Mouse (Mus musculus) lung, postnatal 36 days (tissue): ENCODE measurements around the gene Nemp1.
A peak's percentile ranks its signal among the peaks of the same experiment; 100 is the strongest.

Source experiments
- DNase-seq: peaks from one replicate; pipeline ENCODE4 v3.0.0; 2022; ENCODE audit warnings: mixed read lengths

Nemp1 gene

DNA sequence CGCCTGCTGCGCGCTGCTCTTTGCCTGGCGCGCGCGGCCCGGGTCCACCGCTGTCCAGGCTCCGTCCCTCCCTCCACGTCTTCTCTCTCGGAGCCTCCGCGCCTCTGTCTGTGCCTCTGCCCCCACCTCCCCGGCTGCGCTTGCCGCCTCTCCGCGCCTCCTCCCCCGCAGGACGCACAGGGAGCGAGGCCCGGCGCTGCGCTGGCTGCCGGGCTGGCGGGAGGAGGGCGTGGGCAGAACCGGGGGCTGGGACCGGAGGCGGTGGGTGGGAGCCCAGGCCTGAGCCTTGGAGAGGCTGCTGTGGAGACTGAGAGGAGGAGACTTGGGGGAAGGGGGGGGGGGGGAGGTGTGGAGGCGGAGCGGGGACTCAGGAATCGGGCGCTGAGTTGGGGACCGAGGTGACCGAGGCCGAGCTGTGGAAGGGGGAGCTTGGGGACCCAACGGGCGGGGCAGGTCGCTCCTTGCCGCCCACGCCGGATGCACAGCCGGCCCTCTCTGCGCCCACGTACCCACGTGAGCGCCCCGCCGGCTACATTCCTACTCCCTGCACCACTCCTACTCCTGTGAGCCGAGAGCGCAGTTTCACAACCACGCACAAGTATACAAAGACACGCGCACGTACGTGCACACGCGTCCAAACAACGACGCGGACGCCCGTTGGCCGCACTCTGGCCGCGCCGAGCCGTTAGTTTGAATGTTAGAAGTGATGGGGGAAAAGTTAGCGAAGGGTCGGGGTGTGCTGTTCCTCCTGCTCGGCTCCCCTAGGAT, at the start of gene Nemp1:
Gene Nemp1, plus strand, starts transcription at position 401 of the 768 bp plus-strand sequence.
- peak; percentile 89 for DNase-seq

DNA sequence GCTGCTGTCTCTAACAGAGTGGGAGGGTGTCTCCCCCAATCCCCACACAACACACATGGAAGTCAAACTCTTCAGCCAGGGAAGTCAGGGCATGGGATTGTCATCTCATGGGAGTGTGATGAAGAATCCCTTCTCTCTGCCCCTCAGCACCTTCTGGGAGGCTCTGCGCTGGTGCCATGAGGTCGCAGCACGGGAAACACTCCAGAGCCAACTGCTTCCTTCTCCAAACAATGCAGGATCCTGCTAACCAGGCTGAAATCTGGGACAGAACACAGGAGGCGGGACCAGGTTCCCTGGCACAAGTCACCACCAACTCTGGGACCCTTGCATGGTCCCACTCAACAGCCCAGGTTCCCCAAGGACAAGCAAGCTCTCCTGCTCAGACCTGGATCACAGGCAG, 49.4 kb upstream of the Nemp1 start:
- no peak for DNase-seq

- DNase-seq = peak; percentile 49
These were observed 48.5 kb upstream of the Nemp1 start for GRCm38 (mm10) chr10:127618173-127618572.

GRCm38 (mm10) chr10:127619119-127619721, 47.5 kb upstream of the Nemp1 start:
- no peak for DNase-seq

GRCm38 (mm10) chr10:127619941-127620405, 46.7 kb upstream of the Nemp1 start:
- no peak for DNase-seq

- no peak for DNase-seq
These were observed 46.1 kb upstream of the Nemp1 start, which contains the start of gene Lrp1 for GRCm38 (mm10) chr10:127620406-127621190. Lrp1 (minus strand) TSS chr10:127621148.

GRCm38 (mm10) chr10:127621191-127622056, 45.3 kb upstream of the Nemp1 start:
- peak; percentile 95 for DNase-seq

DNA sequence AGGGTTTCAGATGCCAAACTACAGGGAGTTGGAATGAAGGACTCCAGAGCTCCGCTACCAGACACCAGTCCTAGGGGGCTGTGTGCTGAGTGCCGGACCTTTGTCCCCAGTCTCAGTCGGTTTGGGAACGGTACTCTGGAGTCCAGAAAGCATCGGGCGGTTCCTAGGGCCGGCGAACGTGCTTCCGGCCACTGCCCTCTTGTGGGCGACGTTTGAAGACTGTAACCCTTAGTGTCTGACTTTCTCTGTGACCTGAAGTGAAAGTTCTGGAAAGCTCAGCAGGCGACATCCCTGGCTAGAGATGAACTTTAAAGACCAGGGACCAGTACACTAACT, 44.7 kb upstream of the Nemp1 start:
- DNase-seq = peak; percentile 87

DNA sequence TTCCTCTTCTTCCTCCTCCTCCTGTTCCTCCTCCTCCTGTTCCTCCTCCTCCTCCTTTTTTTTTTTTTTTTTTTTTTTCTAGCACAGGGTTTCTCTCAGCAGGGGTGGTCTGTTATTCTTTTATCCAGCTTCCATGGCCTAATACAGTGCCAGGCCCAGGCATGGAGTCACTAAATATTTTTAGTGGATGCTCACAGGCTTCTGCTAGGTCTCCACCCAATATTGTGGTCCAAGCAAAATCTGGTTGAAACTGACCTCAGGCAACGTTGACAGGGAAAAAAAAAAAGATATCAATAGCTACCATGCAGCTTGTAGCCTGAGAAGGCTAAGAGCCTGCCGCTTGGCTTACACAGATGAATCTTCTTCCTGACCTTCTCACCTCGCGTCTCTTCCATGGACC, 44.0 kb upstream of the Nemp1 start:
- DNase-seq = no peak

- DNase-seq = no peak
These were observed 43.1 kb upstream of the Nemp1 start for GRCm38 (mm10) chr10:127623439-127624216.

GRCm38 (mm10) chr10:127626433-127626832, 40.3 kb upstream of the Nemp1 start:
- DNase-seq = peak; percentile 78

GRCm38 (mm10) chr10:127631261-127632214, 35.2 kb upstream of the Nemp1 start:
- DNase-seq = peak; percentile 69

DNA sequence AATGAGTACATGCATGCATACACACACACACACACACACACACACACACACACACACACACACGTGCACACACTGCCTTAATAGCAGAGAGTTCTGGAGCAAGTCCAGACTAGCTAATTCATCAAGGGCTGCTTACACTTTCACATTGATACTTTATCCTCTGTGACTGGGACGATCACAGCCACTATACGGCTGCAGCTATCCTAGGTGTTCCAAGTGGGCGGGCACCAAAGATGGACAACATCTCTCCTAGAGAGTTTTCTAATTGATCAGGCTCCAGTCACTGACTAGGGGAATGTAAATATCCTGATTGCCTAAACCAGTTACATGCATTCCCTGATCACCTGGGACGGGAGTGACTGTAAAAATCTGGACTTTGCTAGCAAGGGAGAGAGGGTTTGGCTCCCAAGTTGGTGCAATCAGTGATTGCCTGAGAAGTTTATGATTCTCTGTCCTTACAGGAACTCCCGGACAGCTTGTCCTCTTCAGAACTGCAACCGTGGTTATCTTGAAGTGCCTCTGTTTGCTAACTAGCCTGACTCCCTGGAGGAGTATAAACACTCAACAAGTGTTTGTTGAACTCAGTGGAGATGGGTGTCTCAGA, 33.9 kb upstream of the Nemp1 start:
- no peak for DNase-seq

GRCm38 (mm10) chr10:127640421-127640820, 26.3 kb upstream of the Nemp1 start:
- no peak for DNase-seq

DNA sequence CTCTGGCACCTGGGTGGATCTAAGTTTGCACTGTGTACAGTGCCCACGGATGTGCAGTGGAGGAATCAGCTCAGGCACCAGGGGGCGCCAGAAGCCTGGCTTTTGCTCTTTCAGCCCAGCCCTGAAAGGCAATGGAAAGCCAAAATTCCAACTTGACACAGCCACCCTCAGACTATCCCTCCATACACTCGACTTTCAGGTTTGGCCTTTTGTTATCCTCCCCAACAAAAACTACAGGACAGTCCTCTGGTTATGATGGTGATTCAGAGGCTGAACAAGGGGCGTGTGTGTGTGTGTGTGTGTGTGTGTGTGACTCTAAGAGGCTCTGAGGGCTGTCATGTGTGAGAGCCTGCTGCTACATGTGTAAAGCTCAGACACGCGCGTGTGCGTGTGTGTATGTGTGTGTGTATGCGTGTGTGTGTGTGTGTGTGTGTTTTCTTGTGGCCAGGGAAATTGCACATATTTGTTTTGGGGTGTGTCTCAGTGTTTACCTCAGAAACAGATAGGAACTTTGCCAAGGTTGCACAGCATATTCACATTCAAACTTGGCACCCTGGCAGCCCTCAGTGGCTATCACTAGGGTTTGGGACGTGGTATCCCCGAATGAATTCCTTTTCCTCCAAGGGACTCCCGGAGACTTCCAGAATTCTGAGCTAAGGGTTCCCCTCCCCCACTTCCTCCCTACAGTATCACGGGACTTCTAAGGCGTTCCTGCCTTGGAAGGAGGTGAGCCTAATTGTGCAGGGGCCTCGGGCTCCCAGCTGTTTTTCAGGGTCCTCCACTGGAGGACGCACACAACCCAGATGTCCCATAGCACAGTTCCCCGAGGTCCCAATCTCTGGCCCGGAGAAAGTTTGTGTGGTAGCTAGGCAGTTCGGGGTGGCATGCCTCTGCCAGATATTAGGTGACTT, 24.6 kb upstream of the Nemp1 start:
- peak; percentile 95 for DNase-seq

- DNase-seq = peak; percentile 94
These were observed 23.7 kb upstream of the Nemp1 start, which contains the start of gene Stat6 for GRCm38 (mm10) chr10:127642772-127643552. Stat6 (plus strand) TSS chr10:127642986.

- DNase-seq = peak; percentile 93
These were observed 23.0 kb upstream of the Nemp1 start for GRCm38 (mm10) chr10:127643553-127644238.
